Mouse (Mus musculus) liver, embryonic 16.5 days (tissue): ENCODE measurements around the gene Olfr828. TPM values are rescaled to one million over a fixed set of nuclear protein-coding genes. Genes with fewer than 3 reads are reported as not detected.

Experiments used
- ATAC-seq: fragments of 200-750 bp; cut with Nextera tagmentation; 2 replicates; pipeline ENCODE4 v1.8.0; 2017; ENCODE audit warnings: low read depth, mild to moderate bottlenecking, moderate number of reproducible peaks, moderate library complexity
- H3K27ac ChIP-seq: fragments of 300-500 bp; sonication (generic); 2 replicates; pipeline ENCODE4 v1.5.1; 2014; ENCODE audit warnings: mild to moderate bottlenecking, low read length
- H3K27me3 ChIP-seq: fragments of 300-500 bp; sonication (generic); 2 replicates; pipeline ENCODE4 v1.6.1; 2014; ENCODE audit warnings: low read depth, low read length, mixed read lengths; ENCODE audit not compliant: control insufficient read depth, insufficient read depth
- H3K36me3 ChIP-seq: fragments of 300-500 bp; sonication (generic); 2 replicates; pipeline ENCODE4 v1.6.1; 2014; ENCODE audit warnings: mild to moderate bottlenecking; ENCODE audit not compliant: control insufficient read depth, insufficient read depth
- H3K4me1 ChIP-seq: fragments of 300-500 bp; sonication (generic); 2 replicates; pipeline ENCODE4 v1.6.1; 2014; ENCODE audit warnings: low read depth, low read length, mixed read lengths; ENCODE audit not compliant: control insufficient read depth
- H3K4me2 ChIP-seq: fragments of 300-500 bp; sonication (generic); 2 replicates; pipeline ENCODE4 v1.6.1; 2014; ENCODE audit warnings: low read depth, low read length, mixed read lengths
- H3K4me3 ChIP-seq: fragments of 300-500 bp; sonication (generic); 2 replicates; pipeline ENCODE4 v1.5.1; 2014; ENCODE audit warnings: low read depth, mild to moderate bottlenecking, low read length
- H3K9ac ChIP-seq: fragments of 300-500 bp; sonication (generic); 2 replicates; pipeline ENCODE4 v1.6.1; 2014; ENCODE audit warnings: low read depth, low read length
- H3K9me3 ChIP-seq: fragments of 300-500 bp; sonication (generic); replicated peaks from 2 replicates; pipeline ENCODE4 v1.6.1; 2016; ENCODE audit warnings: low read length; ENCODE audit not compliant: control insufficient read depth
- WGBS: fragments of 180-500 bp; shearing (Covaris S2); extraction: QIAGEN DNeasy Blood & Tissue Kit; methylation state at CpG from one replicate; pipeline ENCODE4 v1.1.7; 2014; ENCODE audit not compliant: insufficient replicate concordance; 5-methylcytosine and 5-hydroxymethylcytosine counted together
- polyA plus RNA-seq: library from polyadenylated mRNA; unstranded; fragments of >200 nt; fragmentation: Nextera tagmentation; extraction: Ambion mirVana; gene quantifications from 2 replicates; pipeline ENCODE4 v1.2.1, GENCODE M21; 2015

Gene Olfr828
- not detected in 2 replicates for polyA plus RNA-seq

- no peak for ATAC-seq
- Histone ChIP-seq H3K4me1 (no peaks in the 10 kb centered on the region), H3K27ac (no peak within 1 kb of the TSS), H3K9me3 (no peaks in the 10 kb centered on the region), H3K27me3 (no peaks in the 10 kb centered on the region), H3K4me3 (no peak within 1 kb of the TSS), H3K4me2 (no peak within 1 kb of the TSS), H3K9ac (no peak within 1 kb of the TSS), H3K36me3 (no peaks in the 10 kb centered on the region)
Observed at GRCm38 (mm10) chr9:18819426-18819825, at the start of gene Olfr828. Olfr828 (minus strand) TSS chr9:18819526.

- 33% methylated on average over 1 of the region's 1 CpGs for WGBS
- no peak within 1 kb of the TSS for H3K27ac ChIP-seq
- H3K4me2 ChIP-seq = no peak within 1 kb of the TSS
- H3K27me3 ChIP-seq = no peaks in the 10 kb centered on the region
- no peaks in the 10 kb centered on the region for H3K36me3 ChIP-seq
- no peak within 1 kb of the TSS for H3K9ac ChIP-seq
- ATAC-seq = no peak
- H3K4me1 ChIP-seq = no peaks in the 10 kb centered on the region
- no peak within 1 kb of the TSS for H3K4me3 ChIP-seq
- no peaks in the 10 kb centered on the region for H3K9me3 ChIP-seq
Observed at GRCm38 (mm10) chr9:18854633-18855032, 35.3 kb upstream of the Olfr828 start, which contains the start of gene Olfr829. Olfr829 (plus strand) TSS chr9:18854933.

GRCm38 (mm10) chr9:18785316-18785715 lies 34.0 kb downstream of the Olfr828 start:
- H3K9me3 ChIP-seq = no peaks in the 10 kb centered on the region
- WGBS = 47% methylated on average over 7 of the region's 7 CpGs
- no peak for ATAC-seq

GRCm38 (mm10) chr9:18779476-18779875 lies 39.9 kb downstream of the Olfr828 start:
- Histone ChIP-seq H3K27me3 (no peaks in the 10 kb centered on the region), H3K27ac (no peak overlapping the region)
- 62% methylated on average over 24 of the region's 24 CpGs for WGBS

More at GRCm38 (mm10) chr9:18785316-18785715, 34.0 kb downstream of the Olfr828 start:
- Histone ChIP-seq H3K4me3 (no peak overlapping the region), H3K9ac (no peak overlapping the region), H3K27me3 (no peaks in the 10 kb centered on the region), H3K27ac (no peak overlapping the region), H3K4me1 (no peaks in the 10 kb centered on the region), H3K4me2 (no peak overlapping the region), H3K36me3 (no peaks in the 10 kb centered on the region)

GRCm38 (mm10) chr9:18778981-18779380 lies 40.3 kb downstream of the Olfr828 start:
- Histone ChIP-seq H3K4me1 (no peaks in the 10 kb centered on the region), H3K27me3 (no peaks in the 10 kb centered on the region), H3K9ac (no peak overlapping the region), H3K36me3 (no peaks in the 10 kb centered on the region), H3K9me3 (no peaks in the 10 kb centered on the region), H3K4me3 (no peak overlapping the region), H3K4me2 (no peak overlapping the region), H3K27ac (no peak overlapping the region)
- no peak for ATAC-seq
- WGBS = 67% methylated on average over 1 of the region's 1 CpGs

More at GRCm38 (mm10) chr9:18779476-18779875, 39.9 kb downstream of the Olfr828 start:
- no peak overlapping the region for H3K4me2 ChIP-seq
- no peak for ATAC-seq
- no peak overlapping the region for H3K4me3 ChIP-seq
- no peaks in the 10 kb centered on the region for H3K36me3 ChIP-seq
- no peaks in the 10 kb centered on the region for H3K9me3 ChIP-seq
- no peaks in the 10 kb centered on the region for H3K4me1 ChIP-seq
- no peak overlapping the region for H3K9ac ChIP-seq

Other genes with a start within 250 kb of the Olfr828 start
- 0.08 and 0.14 TPM in 2 replicates for gene Muc16, start 145.0 kb downstream of the Olfr828 start, polyA plus RNA-seq
- not detected in 2 replicates for gene Olfr24, start 55.5 kb downstream of the Olfr828 start, polyA plus RNA-seq
- gene Olfr829, start 35.4 kb upstream of the Olfr828 start, polyA plus RNA-seq = not detected in 2 replicates
- gene Olfr830, start 55.2 kb upstream of the Olfr828 start, polyA plus RNA-seq = not detected in 2 replicates
- gene Olfr832, start 117.6 kb upstream of the Olfr828 start, polyA plus RNA-seq = not detected in 2 replicates
- gene Olfr834, start 168.5 kb upstream of the Olfr828 start, polyA plus RNA-seq = not detected in 2 replicates
- gene Olfr835, start 213.2 kb upstream of the Olfr828 start, polyA plus RNA-seq = not detected in 2 replicates